Comparison of ENCODE assay signal across 34 mouse cellular contexts in the genomic region with DNA sequence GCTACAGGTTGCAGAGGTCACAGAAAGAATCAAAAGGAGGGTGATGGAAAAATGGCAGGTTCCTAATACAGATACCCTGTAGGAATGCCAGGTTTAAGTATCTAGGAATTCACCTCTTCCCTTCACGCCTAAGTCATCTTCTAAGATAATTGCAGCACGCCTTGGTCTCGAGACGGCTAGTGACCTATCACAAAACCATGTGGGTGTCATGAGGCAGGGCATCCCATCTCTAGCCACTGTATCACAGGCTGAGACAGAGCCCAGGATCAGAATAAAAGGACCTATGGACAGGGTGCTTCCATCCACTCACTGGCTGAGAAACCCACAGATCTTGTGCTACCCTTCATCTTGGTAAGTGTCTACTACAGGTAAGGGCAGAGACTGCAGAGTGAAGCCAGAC. TPM values are rescaled to one million over a fixed set of nuclear protein-coding genes. Genes with fewer than 3 reads are reported as not detected.
"Had no signal": no experiment of that assay in that cellular context is flagged by ENCODE, and none has a peak within 500 bp of the region (broad histone marks: within the 10 kb centered on the region; RNA-seq: fewer than 3 reads in every experiment).

A gene (plus strand): TSS at position 301 of the 400 bp plus-strand sequence.

- H3K36me3 ChIP-seq: embryonic facial prominence, embryonic 10.5 days; embryonic facial prominence, embryonic 12.5 days; embryonic facial prominence, embryonic 13.5 days; embryonic facial prominence, embryonic 15.5 days; forebrain, embryonic 10.5 days; forebrain, embryonic 12.5 days; forebrain, embryonic 15.5 days had no signal

- ATAC-seq: forebrain, embryonic 13.5 days; forebrain, embryonic 14.5 days; forebrain, embryonic 15.5 days; forebrain, embryonic 16.5 days; forebrain, postnatal 0 days had no signal

- H3K4me2 ChIP-seq: embryonic facial prominence, embryonic 12.5 days; embryonic facial prominence, embryonic 13.5 days; embryonic facial prominence, embryonic 15.5 days; forebrain, embryonic 12.5 days; forebrain, embryonic 13.5 days; forebrain, embryonic 15.5 days had no signal

- H3K27me3 ChIP-seq: embryonic facial prominence, embryonic 12.5 days; embryonic facial prominence, embryonic 13.5 days; embryonic facial prominence, embryonic 15.5 days; forebrain, embryonic 12.5 days; forebrain, embryonic 13.5 days; forebrain, embryonic 15.5 days had no signal

- H3K4me3 ChIP-seq: embryonic facial prominence, embryonic 10.5 days; embryonic facial prominence, embryonic 12.5 days; embryonic facial prominence, embryonic 13.5 days; embryonic facial prominence, embryonic 15.5 days; erythroblast, embryonic 14.5 days; forebrain, embryonic 10.5 days; forebrain, embryonic 12.5 days; forebrain, embryonic 13.5 days; forebrain, embryonic 15.5 days; gastrocnemius, adult 2 months; heart, adult 2 months had no signal

- H3K4me1 ChIP-seq: embryonic facial prominence, embryonic 10.5 days; embryonic facial prominence, embryonic 12.5 days; embryonic facial prominence, embryonic 13.5 days; embryonic facial prominence, embryonic 15.5 days; forebrain, embryonic 10.5 days; forebrain, embryonic 12.5 days; forebrain, embryonic 13.5 days; forebrain, embryonic 15.5 days had no signal

- DNase-seq: cerebellum, adult 2 months; cerebellum, adult 8-10 months; cerebellum, adult 9-10 months; cerebellum, adult 9-11 months; cerebellum, postnatal 10 days; cerebellum, postnatal 14 days; cerebellum, postnatal 25 days; cerebellum, postnatal 36 days; embryo, embryonic 11 days; forebrain, postnatal 0 days; gastrocnemius, adult 2 months; gastrocnemius, postnatal 10 days; gastrocnemius, postnatal 14 days; gastrocnemius, postnatal 25 days; gastrocnemius, postnatal 36 days; heart, adult 11 months; heart, adult 18-20 months; heart, adult 2 months had no signal

- H3K9me3 ChIP-seq: embryonic facial prominence, embryonic 10.5 days; embryonic facial prominence, embryonic 12.5 days; embryonic facial prominence, embryonic 13.5 days; embryonic facial prominence, embryonic 15.5 days; forebrain, embryonic 10.5 days; forebrain, embryonic 12.5 days; forebrain, embryonic 13.5 days; forebrain, embryonic 15.5 days had no signal

- H3K9ac ChIP-seq: embryonic facial prominence, embryonic 12.5 days; embryonic facial prominence, embryonic 13.5 days; embryonic facial prominence, embryonic 15.5 days; forebrain, embryonic 12.5 days; forebrain, embryonic 13.5 days; forebrain, embryonic 15.5 days; forebrain, postnatal 0 days had no signal

- H3K27ac ChIP-seq: embryonic facial prominence, embryonic 10.5 days; embryonic facial prominence, embryonic 12.5 days; embryonic facial prominence, embryonic 13.5 days; embryonic facial prominence, embryonic 15.5 days; forebrain, embryonic 10.5 days; forebrain, embryonic 12.5 days; forebrain, embryonic 13.5 days; forebrain, embryonic 15.5 days; gastrocnemius, adult 2 months; heart, adult 2 months had no signal

RNA-seq across cellular contexts. Expression of the gene that starts here (rescaled TPM):
- polyA plus RNA-seq: cerebellum, adult 2 months; cortical plate, adult 2 months; embryonic facial prominence, embryonic 10.5 days; embryonic facial prominence, embryonic 11.5 days; embryonic facial prominence, embryonic 12.5 days; embryonic facial prominence, embryonic 13.5 days; erythroblast, embryonic 14.5 days; forebrain, embryonic 10.5 days; forebrain, embryonic 11.5 days; forebrain, embryonic 12.5 days; forebrain, embryonic 13.5 days; forebrain, embryonic 14.5 days; forebrain, embryonic 15.5 days; forebrain, embryonic 16.5 days; forebrain, postnatal 0 days; frontal cortex, adult 2 months; gonadal fat pad, adult 2 months; heart, adult 2 months had no signal
